Mouse (Mus musculus) CD4-positive naive resting alpha-beta T cell, adult 76 days (primary cell): ENCODE measurements around the gene Zfp78. TPM values are rescaled to one million over a fixed set of nuclear protein-coding genes. Genes with fewer than 3 reads are reported as not detected.

ENCODE experiments used
- total RNA-seq: library from RNA; stranded (reverse); gene quantifications from one replicate; pipeline ENCODE4 v1.2.4, GENCODE M21; 2023

The Zfp78 gene
- 2.3 TPM for total RNA-seq

DNA sequence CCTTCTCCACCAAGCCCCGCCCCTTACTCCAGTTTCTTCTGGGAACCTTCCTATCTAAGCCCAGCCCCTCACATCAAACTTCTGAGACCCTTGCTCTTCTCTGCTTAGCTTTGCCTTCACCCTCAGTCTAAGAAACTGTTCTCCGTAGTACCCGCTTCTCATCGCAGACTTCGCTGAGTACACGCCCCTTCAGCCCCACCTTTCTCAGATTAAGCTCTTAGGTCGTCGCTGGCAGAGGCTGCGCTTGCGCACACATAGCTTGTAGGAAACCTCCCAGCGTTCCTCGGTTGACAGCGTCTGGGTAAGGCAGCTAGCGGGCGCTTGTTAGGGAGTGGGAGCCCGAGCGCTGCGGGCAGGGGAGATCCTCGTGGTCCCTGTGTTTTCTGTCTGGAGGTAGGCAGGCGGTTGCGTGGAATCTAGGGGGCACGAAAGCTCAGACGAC, at the start of gene Zfp78:
Zfp78 (plus strand) TSS at position 234 of the 442 bp plus-strand sequence.

DNA sequence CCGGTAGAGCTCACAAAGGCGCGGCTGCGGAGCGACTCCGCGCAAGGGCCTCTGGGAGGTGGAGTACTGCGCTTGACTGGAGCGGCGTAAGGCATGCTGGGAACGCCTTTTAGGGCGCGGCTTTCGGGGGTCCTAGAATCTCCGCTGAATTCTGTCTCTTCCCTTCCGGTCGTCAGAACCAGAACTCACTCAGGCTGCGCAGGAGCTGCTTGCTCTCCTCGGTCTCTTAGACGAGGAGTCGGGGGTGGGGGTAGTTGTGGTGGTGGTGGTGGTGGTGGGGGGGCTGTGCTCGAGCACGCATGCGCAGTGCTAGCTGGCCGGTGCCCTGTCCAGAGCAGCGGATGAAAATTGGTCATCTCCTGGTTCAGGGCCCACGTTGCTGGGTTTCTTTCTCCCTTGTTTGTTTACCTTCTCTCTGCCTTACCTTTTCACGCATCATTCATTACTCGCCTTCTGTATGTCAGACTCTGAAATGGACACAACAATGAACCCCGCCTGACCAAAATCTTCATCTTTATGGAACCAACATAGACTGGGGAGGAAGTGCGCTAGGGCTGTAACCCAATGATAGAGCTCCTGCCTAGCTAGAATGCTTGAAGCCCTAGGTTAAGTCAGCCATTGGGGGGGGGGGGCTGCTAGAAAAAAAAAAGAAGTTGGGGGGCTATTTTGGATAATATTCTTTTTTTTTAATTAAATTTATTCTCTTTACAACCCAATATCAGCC, 31.7 kb upstream of the Zfp78 start, which contains the start of gene Zfp583:
Zfp583 (minus strand) TSS at position 53 of the 724 bp plus-strand sequence.

DNA sequence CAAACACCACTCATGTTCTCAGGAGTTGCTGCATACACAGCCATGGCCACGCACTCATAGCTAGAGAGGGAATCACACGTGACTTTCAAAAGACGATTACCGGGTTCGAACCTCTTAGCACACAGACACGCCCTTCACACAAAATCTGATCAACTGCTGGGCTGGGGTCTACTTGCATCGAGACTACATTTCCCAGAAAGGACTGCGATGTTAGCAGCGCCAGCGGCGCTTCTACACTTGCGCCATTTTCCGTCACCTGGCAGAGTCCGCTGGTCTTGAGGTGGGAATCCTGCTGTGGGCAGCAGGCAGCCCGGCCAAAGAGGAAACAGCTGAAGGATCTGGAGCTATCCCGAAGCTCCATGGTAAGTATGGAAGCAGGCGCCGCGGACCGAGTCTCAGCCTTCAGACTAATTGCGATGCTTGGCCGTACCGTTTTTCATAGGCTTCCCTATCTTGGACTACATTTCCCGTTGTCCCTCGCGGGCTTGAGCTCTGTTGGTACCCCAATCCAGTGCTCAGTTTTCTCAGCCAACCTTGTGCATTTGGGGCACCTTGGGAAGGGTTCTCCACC, 19.5 kb upstream of the Zfp78 start, which contains the start of gene Gm3854:
Gm3854 (plus strand) TSS at position 259 of the 571 bp plus-strand sequence.

DNA sequence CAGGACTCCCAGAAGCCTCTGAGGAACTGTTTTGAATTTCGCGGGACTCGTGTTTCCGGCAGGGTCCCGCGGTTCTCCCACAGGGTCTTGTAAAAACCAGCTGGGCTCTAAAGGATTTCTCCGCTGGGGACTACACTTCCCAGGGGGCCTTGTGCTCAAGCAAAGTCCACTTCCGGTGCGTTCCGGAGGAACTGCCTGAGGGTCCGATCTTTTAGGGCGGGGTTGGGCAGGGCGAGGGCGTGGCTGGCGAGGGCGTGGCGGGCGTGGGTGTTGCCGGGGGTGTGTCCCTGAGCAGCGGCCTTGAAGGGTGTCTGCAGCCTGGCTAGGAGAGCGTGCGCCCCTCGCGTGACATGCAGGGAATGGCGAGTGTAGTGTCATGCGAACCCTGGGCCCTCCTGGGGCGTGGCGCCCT, 20.0 kb downstream of the Zfp78 start, which contains the start of gene Zfp28:
Zfp28 (plus strand) TSS at position 252 of the 412 bp plus-strand sequence.

DNA sequence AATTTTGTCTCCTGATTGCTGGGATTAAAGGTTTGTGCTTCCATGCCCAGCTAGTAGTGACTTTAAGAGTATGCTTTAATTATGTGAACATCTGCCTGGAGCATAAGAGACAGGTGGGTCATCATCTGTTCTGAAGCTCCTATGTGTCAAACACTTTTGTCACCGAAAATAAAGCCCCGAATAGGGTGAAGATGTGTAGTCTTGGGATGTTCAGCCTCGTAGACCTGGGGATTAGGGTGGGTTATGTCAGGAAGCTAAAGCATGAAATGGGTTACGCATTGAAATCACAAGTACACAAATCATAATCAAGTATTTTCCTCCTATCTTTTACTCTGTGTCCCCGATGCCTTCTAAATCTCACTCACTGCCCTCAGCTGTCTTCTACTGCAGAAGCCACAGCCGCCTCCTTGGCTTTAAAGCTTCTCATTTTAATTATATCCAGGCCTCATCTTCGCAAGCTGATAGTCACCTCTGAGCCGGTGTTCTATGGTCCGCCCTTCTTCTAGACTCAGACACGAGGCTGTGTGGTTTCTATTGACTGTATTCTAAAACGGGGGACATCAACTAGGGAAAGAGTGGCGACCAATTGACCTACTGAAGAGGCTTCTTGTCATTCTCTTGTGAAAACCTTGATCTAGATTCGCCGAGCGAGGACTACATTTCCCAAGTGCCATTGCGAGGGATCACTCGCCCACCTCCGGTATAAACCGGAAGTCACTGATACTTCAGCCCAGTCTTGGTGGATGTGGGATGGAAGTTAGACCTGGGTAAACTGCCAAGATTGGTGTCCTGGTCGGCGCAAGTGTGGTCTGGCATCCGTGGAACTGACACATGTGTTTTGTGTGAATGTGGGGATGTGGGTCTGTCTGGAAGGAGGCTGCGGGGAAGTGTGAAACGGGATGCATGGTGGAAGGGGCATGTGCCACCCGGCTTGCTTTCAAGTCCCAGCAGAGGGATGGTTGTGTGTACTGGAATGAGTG, 35.2 kb downstream of the Zfp78 start, which contains the start of gene Smim17:
Smim17 (plus strand) TSS at position 720 of the 980 bp plus-strand sequence.

DNA sequence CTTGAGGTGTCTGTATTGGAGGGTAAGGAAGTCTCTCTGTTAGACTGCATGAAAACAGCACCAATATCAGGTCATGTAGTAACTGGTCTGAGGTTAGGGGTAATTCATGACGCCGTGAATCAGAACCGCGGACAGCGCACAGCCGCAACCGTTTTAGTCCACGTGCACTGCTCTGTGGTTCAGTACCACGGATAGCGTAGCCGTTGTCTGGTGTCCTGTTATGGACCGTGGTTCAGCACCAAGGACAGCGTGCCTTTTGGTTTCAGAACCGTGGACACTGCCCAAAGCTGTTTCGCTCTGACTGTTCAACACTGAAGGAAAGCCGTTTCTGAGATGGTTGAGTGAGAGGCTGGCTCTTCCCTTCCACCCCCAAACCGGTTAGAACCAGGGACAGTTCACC, 47.0 kb downstream of the Zfp78 start, which contains the start of gene Gm20715:
Gm20715 (plus strand) TSS at position 235 of the 400 bp plus-strand sequence.

Other genes starting within 250 kb of the Zfp78 start
- 29.7 TPM for gene Zfp787, start 207.3 kb upstream of the Zfp78 start, total RNA-seq
- gene Zfp444, start 191.1 kb upstream of the Zfp78 start, total RNA-seq = 23.9 TPM
- not detected for gene Galp, start 166.2 kb upstream of the Zfp78 start, total RNA-seq
- gene Zscan5b, start 141.0 kb upstream of the Zfp78 start, total RNA-seq = not detected
- not detected for gene Epp13, start 110.6 kb upstream of the Zfp78 start, total RNA-seq
- 5.9 TPM for gene Zfp667, start 76.7 kb upstream of the Zfp78 start, total RNA-seq
- 0.50 TPM for gene Zfp583, start 32.0 kb upstream of the Zfp78 start, total RNA-seq
- 0.97 TPM for gene Gm3854, start 19.5 kb upstream of the Zfp78 start, total RNA-seq
- 8.3 TPM for gene Zfp28, start 20.0 kb downstream of the Zfp78 start, total RNA-seq
- 1.8 TPM for gene Smim17, start 35.4 kb downstream of the Zfp78 start, total RNA-seq
- not detected for gene Gm20715, start 47.0 kb downstream of the Zfp78 start, total RNA-seq
- not detected for gene Olfr1344, start 75.4 kb downstream of the Zfp78 start, total RNA-seq
- gene Olfr1336, start 92.9 kb downstream of the Zfp78 start, total RNA-seq = not detected
- not detected for gene Olfr1346, start 103.8 kb downstream of the Zfp78 start, total RNA-seq
- gene Olfr5, start 123.7 kb downstream of the Zfp78 start, total RNA-seq = not detected
- gene Olfr1347, start 136.5 kb downstream of the Zfp78 start, total RNA-seq = not detected
- not detected for gene Olfr1348, start 145.5 kb downstream of the Zfp78 start, total RNA-seq
- not detected for gene Olfr1349, start 159.7 kb downstream of the Zfp78 start, total RNA-seq
- gene Olfr1350, start 201.6 kb downstream of the Zfp78 start, total RNA-seq = not detected